Mouse (Mus musculus) kidney, embryonic 14.5 days (tissue): ENCODE measurements around the gene Wdr20. TPM values are rescaled to one million over a fixed set of nuclear protein-coding genes. Genes with fewer than 3 reads are reported as not detected.
"Not testable (repeated sequence)": the region's sequence is repeated elsewhere in the genome, so short reads cannot be mapped to it uniquely, and the experiment has no call there.

Experiments
- ATAC-seq: fragments of 200-750 bp; cut with Nextera tagmentation; 2 replicates; pipeline ENCODE4 v1.8.0; 2017; ENCODE audit warnings: moderate number of reproducible peaks, mild to moderate bottlenecking, moderate TSS enrichment, moderate library complexity; ENCODE audit not compliant: low FRiP score, low TSS enrichment
- H3K27ac ChIP-seq: fragments of 300-500 bp; sonication (generic); 2 replicates; pipeline ENCODE4 v1.5.1; 2014; ENCODE audit warnings: low read depth, mild to moderate bottlenecking, low read length, moderate library complexity, mixed read lengths
- H3K27me3 ChIP-seq: fragments of 300-500 bp; sonication (generic); 2 replicates; pipeline ENCODE4 v1.6.1; 2014; ENCODE audit warnings: mild to moderate bottlenecking, low read length; ENCODE audit not compliant: control insufficient read depth, insufficient read depth
- H3K36me3 ChIP-seq: fragments of 300-500 bp; sonication (generic); 2 replicates; pipeline ENCODE4 v1.6.1; 2014; ENCODE audit warnings: low read length, mixed read lengths; ENCODE audit not compliant: control insufficient read depth, insufficient read depth
- H3K4me1 ChIP-seq: fragments of 300-500 bp; sonication (generic); 2 replicates; pipeline ENCODE4 v1.6.1; 2014; ENCODE audit warnings: low read length, mixed read lengths; ENCODE audit not compliant: control insufficient read depth, insufficient read depth
- H3K4me2 ChIP-seq: fragments of 300-500 bp; sonication (generic); replicated peaks from 2 replicates; pipeline ENCODE4 v1.6.1; 2014; ENCODE audit warnings: low read depth, mild to moderate bottlenecking, low read length
- H3K4me3 ChIP-seq: fragments of 300-500 bp; sonication (generic); 2 replicates; pipeline ENCODE4 v1.5.1; 2014; ENCODE audit warnings: mild to moderate bottlenecking, low read length
- H3K9ac ChIP-seq: fragments of 300-500 bp; sonication (generic); 2 replicates; pipeline ENCODE4 v1.6.1; 2014; ENCODE audit warnings: low read depth, mild to moderate bottlenecking, low read length, moderate library complexity
- H3K9me3 ChIP-seq: fragments of 300-500 bp; sonication (generic); 2 replicates; pipeline ENCODE4 v1.6.1; 2016; ENCODE audit warnings: low read length; ENCODE audit not compliant: control insufficient read depth
- WGBS: fragments of 180-500 bp; shearing (Covaris S2); extraction: QIAGEN DNeasy Blood & Tissue Kit; methylation state at CpG from one replicate; pipeline ENCODE4 v1.1.7; 2014; 5-methylcytosine and 5-hydroxymethylcytosine counted together
- polyA plus RNA-seq: library from polyadenylated mRNA; unstranded; fragments of >200 nt; fragmentation: Nextera tagmentation; extraction: Ambion mirVana; gene quantifications from 2 replicates; pipeline ENCODE4 v1.2.1, GENCODE M21; 2014

The Wdr20 gene
- polyA plus RNA-seq, 1 experiment from 2014 or later, result 24.5 TPM

DNA sequence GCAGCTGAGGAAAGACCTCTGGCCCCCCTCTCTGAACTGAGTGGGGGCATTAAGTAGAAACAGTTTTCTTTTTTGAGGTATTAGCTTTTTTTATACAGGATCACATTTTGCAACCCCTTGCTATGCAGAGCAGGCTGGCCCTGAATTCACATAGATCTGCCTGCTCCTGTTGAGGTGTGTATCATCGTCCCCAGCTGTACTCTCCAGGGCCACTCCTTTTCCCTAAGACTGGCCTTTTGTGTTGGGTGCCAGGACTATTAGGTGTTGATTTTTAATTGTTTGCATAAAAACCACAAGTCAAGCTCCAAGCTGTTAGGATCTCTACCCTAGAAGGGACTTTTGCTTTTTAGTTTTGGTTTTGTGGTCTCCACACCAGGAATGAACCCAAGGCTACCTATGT is 39.7 kb upstream of the Wdr20 start:
- H3K4me1 ChIP-seq, result peaks cover 9% of the 10 kb centered on the region; the same call in 1 of the 2 replicates
- no peak overlapping the region for H3K27ac ChIP-seq
- ATAC-seq, result no peak
- no peaks in the 10 kb centered on the region for H3K9me3 ChIP-seq
- WGBS, result 88% methylated on average over 1 of the region's 1 CpGs
- peaks cover 15% of the 10 kb centered on the region for H3K36me3 ChIP-seq
- no peak overlapping the region for H3K4me3 ChIP-seq
- no peaks in the 10 kb centered on the region for H3K27me3 ChIP-seq
- H3K9ac ChIP-seq, result no peak overlapping the region
- H3K4me2 ChIP-seq, result no peak overlapping the region

DNA sequence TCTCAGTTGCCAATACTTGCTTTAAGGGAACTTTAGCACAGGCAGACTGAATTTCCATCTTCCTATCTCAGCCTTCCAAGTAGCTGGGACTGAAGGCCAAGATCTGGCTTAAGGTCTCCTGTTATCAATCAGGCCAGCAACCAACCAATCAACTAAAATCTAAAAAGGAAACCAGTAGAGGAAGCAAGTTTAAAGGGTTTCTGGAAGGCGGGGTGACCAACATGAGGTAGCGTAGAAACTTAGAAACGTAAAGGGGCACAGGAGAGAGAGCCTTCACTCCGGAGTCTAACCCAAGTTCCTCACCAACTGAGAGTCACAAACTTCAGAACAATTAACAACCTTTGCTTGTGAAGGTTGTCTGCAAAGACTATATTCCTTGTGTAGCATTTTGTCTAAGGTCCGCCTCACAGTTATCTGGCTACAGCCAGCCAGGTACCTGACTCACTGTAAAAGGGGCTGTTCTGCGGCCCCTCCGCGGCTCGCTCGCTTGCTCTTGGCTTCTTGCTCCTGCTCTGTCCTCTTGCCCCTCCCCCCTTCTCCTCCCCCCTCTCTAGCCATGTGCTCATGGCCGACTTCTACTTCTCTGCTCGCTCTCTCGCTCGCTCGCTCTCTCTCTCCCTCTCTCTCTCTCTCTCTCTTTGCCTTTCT is 39.1 kb upstream of the Wdr20 start:
- H3K27ac ChIP-seq, result no peak overlapping the region
- no peak overlapping the region for H3K4me2 ChIP-seq
- WGBS, result 43% methylated on average over 15 of the region's 15 CpGs
- no peak overlapping the region for H3K9ac ChIP-seq
- H3K36me3 ChIP-seq, result peaks cover 10% of the 10 kb centered on the region
- H3K4me1 ChIP-seq, result peaks cover 9% of the 10 kb centered on the region; the same call in 1 of the 2 replicates
- no peak for ATAC-seq
- H3K27me3 ChIP-seq, result no peaks in the 10 kb centered on the region
- H3K9me3 ChIP-seq, result no peaks in the 10 kb centered on the region
- no peak overlapping the region for H3K4me3 ChIP-seq

DNA sequence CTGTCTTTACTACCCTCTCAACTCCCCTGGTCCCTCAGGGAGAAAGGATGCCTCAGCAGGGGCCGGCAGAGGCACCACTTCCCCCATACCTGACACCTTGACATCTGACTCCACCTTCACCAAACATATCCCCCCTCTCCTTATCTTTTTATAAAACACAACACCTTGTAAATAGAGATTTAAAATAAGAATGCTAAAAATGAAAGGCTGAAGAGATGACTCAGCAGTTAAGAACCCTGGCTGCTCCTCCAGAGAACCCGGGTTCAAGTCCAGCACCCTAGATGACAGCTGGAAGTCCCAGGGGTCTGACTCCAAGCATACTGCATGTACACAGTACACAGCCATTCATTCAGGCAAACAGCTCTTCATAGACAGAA is 38.6 kb upstream of the Wdr20 start:
- peaks cover 8% of the 10 kb centered on the region for H3K36me3 ChIP-seq
- no peak overlapping the region for H3K4me2 ChIP-seq
- H3K4me1 ChIP-seq, result peaks cover 7% of the 10 kb centered on the region; the same call in 1 of the 2 replicates
- 55% methylated on average over 2 of the region's 2 CpGs for WGBS
- no peak overlapping the region for H3K27ac ChIP-seq
- no peaks in the 10 kb centered on the region for H3K9me3 ChIP-seq
- no peaks in the 10 kb centered on the region for H3K27me3 ChIP-seq
- H3K4me3 ChIP-seq, result no peak overlapping the region
- H3K9ac ChIP-seq, result no peak overlapping the region
- ATAC-seq, result no peak

DNA sequence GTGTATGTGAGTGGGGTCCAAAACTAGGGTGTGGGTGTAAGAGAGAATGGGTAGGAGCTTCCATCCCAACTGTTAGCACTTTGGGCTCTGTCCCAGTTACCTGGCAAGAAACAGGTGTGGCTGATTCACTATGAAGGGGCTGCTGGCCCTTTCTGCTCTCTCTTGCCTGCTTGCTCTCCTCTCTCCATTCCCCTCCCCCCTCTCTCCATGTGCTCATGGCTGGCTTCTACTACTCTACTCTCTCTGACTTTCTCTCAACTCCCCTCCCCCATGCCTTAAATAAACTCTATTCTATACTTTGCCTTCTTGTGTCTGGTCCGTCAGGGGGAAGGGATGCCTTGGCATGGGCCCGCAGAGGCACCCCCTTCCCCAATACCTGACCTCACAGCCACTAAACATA is 37.0 kb upstream of the Wdr20 start:
- no peak overlapping the region for H3K27ac ChIP-seq
- no peak overlapping the region for H3K4me2 ChIP-seq
- no peaks in the 10 kb centered on the region for H3K27me3 ChIP-seq
- H3K4me3 ChIP-seq, result no peak overlapping the region
- 75% methylated on average over 2 of the region's 2 CpGs for WGBS
- H3K9me3 ChIP-seq, result no peaks in the 10 kb centered on the region
- H3K4me1 ChIP-seq, result no peaks in the 10 kb centered on the region
- no peak overlapping the region for H3K9ac ChIP-seq
- no peaks in the 10 kb centered on the region for H3K36me3 ChIP-seq
- no peak for ATAC-seq

DNA sequence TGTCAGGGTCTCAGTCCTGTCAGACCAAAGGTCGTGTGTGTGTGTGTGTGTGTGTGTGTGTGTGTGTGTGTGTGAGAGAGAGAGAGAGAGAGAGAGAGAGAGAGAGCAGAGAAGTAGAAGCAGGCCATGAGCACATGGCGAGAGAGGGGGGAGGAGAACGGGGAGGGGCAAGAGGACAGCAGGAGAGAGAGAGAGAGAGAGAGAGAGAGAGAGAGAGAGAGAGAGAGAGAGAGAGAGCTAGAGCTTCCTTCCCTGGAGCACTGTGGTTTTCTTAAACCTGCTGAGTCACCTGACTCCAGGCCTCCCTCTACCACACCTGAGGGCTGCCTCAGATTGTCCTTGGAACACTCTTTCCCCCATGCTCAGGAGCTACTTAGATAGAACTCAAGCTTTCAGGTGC is 36.4 kb upstream of the Wdr20 start:
- H3K4me1 ChIP-seq, H3K9me3 ChIP-seq, H3K27ac ChIP-seq, H3K27me3 ChIP-seq, H3K4me3 ChIP-seq, H3K36me3 ChIP-seq, ATAC-seq, H3K9ac ChIP-seq, H3K4me2 ChIP-seq: not testable (repeated sequence)
- WGBS, result 28% methylated on average over 3 of the region's 3 CpGs

DNA sequence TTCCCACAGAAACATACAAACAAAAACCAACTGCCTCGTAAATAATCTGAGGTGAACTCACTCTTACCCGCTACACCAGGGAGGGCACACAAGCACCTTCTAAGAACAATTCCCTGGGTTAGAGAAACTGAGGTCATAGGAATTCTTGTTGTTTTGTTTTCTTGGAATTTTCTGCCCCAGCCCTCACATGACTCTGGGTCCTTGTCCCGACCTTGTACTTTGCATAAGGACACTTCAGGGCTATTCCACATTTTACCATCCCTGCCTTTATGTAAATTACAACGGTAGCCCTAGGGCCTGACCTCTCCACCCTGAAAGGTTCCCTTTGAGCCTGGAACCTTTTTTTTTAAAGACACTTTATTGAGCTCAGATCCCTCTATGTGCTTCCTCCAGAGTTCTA is 35.2 kb upstream of the Wdr20 start, which contains the start of gene Hsp90aa1:
Hsp90aa1 (minus strand) TSS at position 173 of the 400 bp plus-strand sequence.
- ATAC-seq, result no peak
- 43% methylated on average over 4 of the region's 4 CpGs for WGBS
- H3K9ac ChIP-seq, result no peak within 1 kb of the TSS

DNA sequence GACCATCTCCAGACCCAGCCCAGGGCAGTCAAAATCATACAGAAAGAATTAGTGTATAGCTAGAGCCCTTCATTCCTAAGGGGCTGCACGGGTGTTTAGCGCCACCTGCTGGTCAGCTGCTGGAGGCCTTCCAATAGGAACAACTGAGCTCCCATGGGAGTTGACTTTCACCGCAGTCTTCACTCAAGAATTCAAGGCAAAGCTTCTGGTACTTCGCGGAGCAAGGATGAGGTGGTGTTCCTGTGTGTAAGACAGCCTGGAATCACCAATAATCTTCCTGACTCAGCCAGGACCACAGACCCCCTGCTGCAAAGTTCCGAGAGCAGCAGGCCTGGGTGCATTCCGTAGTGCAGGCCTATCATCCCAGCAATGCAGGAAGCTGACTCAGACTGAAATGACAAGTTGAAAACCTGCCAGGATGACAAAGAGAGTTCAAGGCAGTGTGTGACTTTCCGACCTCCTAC is 34.7 kb upstream of the Wdr20 start:
- peak overlapping the region; percentile 29 for H3K4me2 ChIP-seq
- no peaks in the 10 kb centered on the region for H3K27me3 ChIP-seq
- no peak overlapping the region for H3K9ac ChIP-seq
- no peaks in the 10 kb centered on the region for H3K4me1 ChIP-seq
- H3K36me3 ChIP-seq, result no peaks in the 10 kb centered on the region
- peak; percentile 69; the same call in 1 of the 2 replicates for ATAC-seq
- no peaks in the 10 kb centered on the region for H3K9me3 ChIP-seq
- WGBS, result 25% methylated on average over 8 of the region's 8 CpGs
- no peak overlapping the region for H3K27ac ChIP-seq
- no peak overlapping the region for H3K4me3 ChIP-seq

More for the DNA sequence above, 35.2 kb upstream of the Wdr20 start, which contains the start of gene Hsp90aa1:
- H3K4me3 ChIP-seq, result no peak within 1 kb of the TSS
- no peaks in the 10 kb centered on the region for H3K36me3 ChIP-seq
- H3K9me3 ChIP-seq, result no peaks in the 10 kb centered on the region
- H3K27ac ChIP-seq, result no peak within 1 kb of the TSS
- peak within 1 kb of the TSS; percentile 29 for H3K4me2 ChIP-seq
- H3K27me3 ChIP-seq, result no peaks in the 10 kb centered on the region
- no peaks in the 10 kb centered on the region for H3K4me1 ChIP-seq

DNA sequence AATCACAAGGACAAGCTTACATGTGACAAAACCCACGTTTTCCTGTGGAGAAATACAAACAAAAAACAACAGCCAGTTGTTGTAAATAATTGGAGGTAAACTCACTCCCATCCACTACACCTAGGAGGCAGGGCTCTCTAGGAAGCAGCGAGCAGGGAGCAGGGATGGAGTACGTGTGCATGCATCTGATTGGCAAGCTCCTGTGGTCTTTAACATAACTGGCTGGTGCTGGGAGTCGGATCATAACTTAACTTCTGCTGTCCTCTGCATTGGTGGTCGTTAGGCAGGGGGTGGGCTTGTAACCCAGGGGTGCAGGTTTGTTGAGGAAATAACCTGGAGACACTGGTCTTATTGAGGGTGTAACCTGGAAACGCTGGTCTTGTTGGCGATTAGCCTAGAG is 34.1 kb upstream of the Wdr20 start:
- no peaks in the 10 kb centered on the region for H3K27me3 ChIP-seq
- no peak overlapping the region for H3K4me2 ChIP-seq
- no peaks in the 10 kb centered on the region for H3K36me3 ChIP-seq
- ATAC-seq, result no peak
- no peaks in the 10 kb centered on the region for H3K4me1 ChIP-seq
- H3K9ac ChIP-seq, result no peak overlapping the region
- no peak overlapping the region for H3K27ac ChIP-seq
- 68% methylated on average over 7 of the region's 7 CpGs for WGBS
- H3K9me3 ChIP-seq, result no peaks in the 10 kb centered on the region
- no peak overlapping the region for H3K4me3 ChIP-seq

DNA sequence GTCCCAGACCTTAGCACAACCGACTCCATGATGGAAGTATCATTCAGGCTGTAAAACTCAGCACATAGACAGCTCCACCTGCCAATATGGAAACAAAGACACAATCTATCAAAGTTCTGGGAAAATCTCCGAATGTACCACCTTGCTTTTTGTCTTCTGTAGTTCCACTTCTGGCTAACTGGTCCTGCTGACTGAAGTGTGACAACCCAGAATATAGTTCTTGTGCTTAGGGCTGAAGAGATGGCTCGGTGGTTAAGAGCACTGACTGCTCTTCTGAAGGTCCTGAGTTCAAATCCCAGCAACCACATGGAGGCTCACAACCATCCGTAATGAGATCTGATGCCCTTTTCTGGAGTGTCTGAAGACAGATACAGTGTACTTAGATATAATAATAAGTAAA is 32.3 kb upstream of the Wdr20 start:
- 80% methylated on average over 4 of the region's 4 CpGs for WGBS

More for the DNA sequence above, 32.3 kb upstream of the Wdr20 start:
- H3K4me2 ChIP-seq, H3K27ac ChIP-seq, H3K9ac ChIP-seq, H3K9me3 ChIP-seq, H3K4me3 ChIP-seq, H3K4me1 ChIP-seq, H3K27me3 ChIP-seq, H3K36me3 ChIP-seq, ATAC-seq: not testable (repeated sequence)
